Mouse (Mus musculus) hindbrain, postnatal 0 days (tissue): ENCODE results near the gene Gosr1. TPM values are rescaled to one million over a fixed set of nuclear protein-coding genes. Genes with fewer than 3 reads are reported as not detected.

Source experiments
- ATAC-seq: fragments of 200-750 bp; cut with Nextera tagmentation; 2 replicates; pipeline ENCODE4 v1.8.0; 2017; ENCODE audit warnings: mild to moderate bottlenecking, moderate TSS enrichment, moderate library complexity
- DNase-seq: peaks from one replicate; pipeline ENCODE4 v3.0.0-alpha.2; 2015; ENCODE audit warnings: low spot score
- H3K27ac ChIP-seq: fragments of 300-500 bp; sonication (generic); 2 replicates; pipeline ENCODE4 v1.5.1; 2014; ENCODE audit warnings: mild to moderate bottlenecking
- H3K27me3 ChIP-seq: fragments of 300-500 bp; sonication (generic); 2 replicates; pipeline ENCODE4 v1.6.1; 2014; ENCODE audit warnings: low read length, mixed read lengths; ENCODE audit not compliant: insufficient read depth
- H3K36me3 ChIP-seq: fragments of 300-500 bp; sonication (generic); 2 replicates; pipeline ENCODE4 v1.6.1; 2014; ENCODE audit warnings: low read length, mixed read lengths; ENCODE audit not compliant: insufficient read depth
- H3K4me1 ChIP-seq: fragments of 300-500 bp; sonication (generic); 2 replicates; pipeline ENCODE4 v1.6.1; 2014; ENCODE audit warnings: antibody characterized with exemption, low read length, mixed read lengths; ENCODE audit not compliant: insufficient read depth
- H3K4me2 ChIP-seq: fragments of 300-500 bp; sonication (generic); 2 replicates; pipeline ENCODE4 v1.6.1; 2014; ENCODE audit warnings: low read depth, mild to moderate bottlenecking, low read length, moderate library complexity, mixed read lengths
- H3K4me3 ChIP-seq: fragments of 300-500 bp; sonication (generic); 2 replicates; pipeline ENCODE4 v1.5.1; 2014; ENCODE audit warnings: low read length
- H3K9ac ChIP-seq: fragments of 300-500 bp; sonication (generic); replicated peaks from 2 replicates; pipeline ENCODE4 v1.6.1; 2014; ENCODE audit warnings: mild to moderate bottlenecking, low read length, moderate library complexity, mixed read lengths
- H3K9me3 ChIP-seq: fragments of 300-500 bp; sonication (generic); 2 replicates; pipeline ENCODE4 v1.6.1; 2016; ENCODE audit warnings: low read length, mixed read lengths
- CTCF ChIP-seq: IDR thresholded peaks from 2 replicates; pipeline ENCODE4 v1.5.1; 2016; ENCODE audit warnings: antibody characterized with exemption, control low read depth, low read depth
- WGBS: fragments of 180-500 bp; shearing (Covaris S2); extraction: QIAGEN DNeasy Blood & Tissue Kit; methylation state at CpG from one replicate; pipeline ENCODE4 v1.1.7; 2014; 5-methylcytosine and 5-hydroxymethylcytosine counted together
- polyA plus RNA-seq: library from polyadenylated mRNA; unstranded; fragments of >200 nt; fragmentation: Nextera tagmentation; extraction: Ambion mirVana; gene quantifications from 2 replicates; pipeline ENCODE4 v1.2.1, GENCODE M21; 2015
- total RNA-seq: library from RNA; depleted of rRNA; stranded (reverse); fragments of >200 nt; gene quantifications from 2 replicates; pipeline ENCODE4 v1.2.3, GENCODE M21; 2014

Gosr1 gene
- total and polyA plus RNA-seq, 2 experiments from 2014 or later = 25.7 to 29.8 TPM

GRCm38 (mm10) chr11:76739125-76739524 is 24.3 kb downstream of the Gosr1 start:
- Histone ChIP-seq H3K4me2 (no peak overlapping the region), H3K27ac (no peak overlapping the region), H3K9me3 (no peaks in the 10 kb centered on the region), H3K36me3 (peaks cover 11% of the 10 kb centered on the region), H3K4me3 (no peak overlapping the region), H3K4me1 (no peaks in the 10 kb centered on the region), H3K9ac (no peak overlapping the region), H3K27me3 (no peaks in the 10 kb centered on the region)
- TF ChIP-seq CTCF = peak; percentile 71
- 68% methylated on average over 6 of the region's 6 CpGs for WGBS
- ATAC-seq = no peak
- DNase-seq = peak; percentile 55

GRCm38 (mm10) chr11:76735753-76736324 is 27.5 kb downstream of the Gosr1 start:
- H3K9ac ChIP-seq = no peak overlapping the region
- H3K27me3 ChIP-seq = no peaks in the 10 kb centered on the region
- no peak overlapping the region for H3K4me2 ChIP-seq
- no peaks in the 10 kb centered on the region for H3K4me1 ChIP-seq
- TF ChIP-seq CTCF = no peak
- H3K27ac ChIP-seq = no peak overlapping the region
- H3K4me3 ChIP-seq = no peak overlapping the region
- DNase-seq (no peak), ATAC-seq (no peak)
- H3K9me3 ChIP-seq = no peaks in the 10 kb centered on the region
- peaks cover 30% of the 10 kb centered on the region for H3K36me3 ChIP-seq
- WGBS = 70% methylated on average over 4 of the region's 4 CpGs

GRCm38 (mm10) chr11:76734560-76734959 is 28.8 kb downstream of the Gosr1 start:
- H3K27me3 ChIP-seq = no peaks in the 10 kb centered on the region
- DNase-seq = no peak
- H3K4me1 ChIP-seq = no peaks in the 10 kb centered on the region
- H3K9me3 ChIP-seq = no peaks in the 10 kb centered on the region
- H3K27ac ChIP-seq = no peak overlapping the region
- H3K9ac ChIP-seq = no peak overlapping the region
- ATAC-seq = no peak
- H3K4me2 ChIP-seq = no peak overlapping the region
- WGBS = 44% methylated on average over 3 of the region's 3 CpGs
- H3K4me3 ChIP-seq = no peak overlapping the region
- TF ChIP-seq CTCF = no peak
- H3K36me3 ChIP-seq = peaks cover 38% of the 10 kb centered on the region

- no peaks in the 10 kb centered on the region for H3K4me1 ChIP-seq
- H3K36me3 ChIP-seq = peaks cover 42% of the 10 kb centered on the region
- no peak overlapping the region for H3K4me2 ChIP-seq
- H3K4me3 ChIP-seq = no peak overlapping the region
- H3K9me3 ChIP-seq = no peaks in the 10 kb centered on the region
- H3K27ac ChIP-seq = no peak overlapping the region
- 83% methylated on average over 3 of the region's 3 CpGs for WGBS
- TF ChIP-seq CTCF = no peak
- H3K9ac ChIP-seq = no peak overlapping the region
- no peaks in the 10 kb centered on the region for H3K27me3 ChIP-seq
- DNase-seq (no peak), ATAC-seq (no peak)
Observed at GRCm38 (mm10) chr11:76730650-76731049, 32.7 kb downstream of the Gosr1 start.

- no peaks in the 10 kb centered on the region for H3K9me3 ChIP-seq
- no peaks in the 10 kb centered on the region for H3K27me3 ChIP-seq
- H3K4me2 ChIP-seq = no peak overlapping the region
- peaks cover 32% of the 10 kb centered on the region for H3K36me3 ChIP-seq
- H3K27ac ChIP-seq = no peak overlapping the region
- ATAC-seq = no peak
- WGBS = 60% methylated on average over 11 of the region's 11 CpGs
- DNase-seq = no peak
- no peak overlapping the region for H3K9ac ChIP-seq
- H3K4me3 ChIP-seq = no peak overlapping the region
- TF ChIP-seq CTCF = no peak
- H3K4me1 ChIP-seq = no peaks in the 10 kb centered on the region
Observed at GRCm38 (mm10) chr11:76728093-76728492, 35.3 kb downstream of the Gosr1 start.

- no peak for TF ChIP-seq CTCF
Observed at GRCm38 (mm10) chr11:76723911-76724310, 39.5 kb downstream of the Gosr1 start.

GRCm38 (mm10) chr11:76717000-76717399 is 46.4 kb downstream of the Gosr1 start:
- Histone ChIP-seq H3K4me3 (no peak overlapping the region), H3K4me2 (no peak overlapping the region), H3K9ac (no peak overlapping the region), H3K36me3 (no peaks in the 10 kb centered on the region), H3K4me1 (no peaks in the 10 kb centered on the region), H3K27ac (no peak overlapping the region), H3K9me3 (no peaks in the 10 kb centered on the region), H3K27me3 (no peaks in the 10 kb centered on the region)
- WGBS = 69% methylated on average over 4 of the region's 4 CpGs
- ATAC-seq (no peak), DNase-seq (no peak)
- TF ChIP-seq CTCF = no peak

More at GRCm38 (mm10) chr11:76723911-76724310, 39.5 kb downstream of the Gosr1 start:
- Histone ChIP-seq H3K9me3 (no peaks in the 10 kb centered on the region), H3K27me3 (no peaks in the 10 kb centered on the region), H3K9ac (no peak overlapping the region), H3K4me2 (no peak overlapping the region), H3K4me1 (no peaks in the 10 kb centered on the region), H3K36me3 (peaks cover 4% of the 10 kb centered on the region; the same call in 1 of the 2 replicates), H3K4me3 (no peak overlapping the region), H3K27ac (no peak overlapping the region)
- WGBS = 79% methylated on average over 8 of the region's 8 CpGs
- DNase-seq = no peak
- no peak for ATAC-seq
